Mouse (Mus musculus): ENCODE measurements around the gene Dgkz. TPM values are rescaled to one million over a fixed set of nuclear protein-coding genes. Genes with fewer than 3 reads are reported as not detected.

Gene Dgkz
- polyA plus RNA-seq, 1 experiment from 2014 or later, result 32.7 TPM

- no peak overlapping the region for H3K27ac ChIP-seq (ENCODE audit: low read depth, low read length)
- no peaks in the 10 kb centered on the region for H3K27me3 ChIP-seq (ENCODE audit: control insufficient read depth, insufficient read depth, low read length)
- peaks cover 24% of the 10 kb centered on the region for H3K4me1 ChIP-seq (replicated peaks; ENCODE audit: control insufficient read depth, insufficient read depth, low read length)
- H3K4me2 ChIP-seq (ENCODE audit: low read depth, low read length, severe bottlenecking), result no peak overlapping the region
- no peak overlapping the region for H3K4me3 ChIP-seq (ENCODE audit: low read depth, low read length)
- DNase-seq (ENCODE audit: low spot score) (no peak), ATAC-seq (replicated peaks; ENCODE audit: low FRiP score) (no peak)
- no peaks in the 10 kb centered on the region for H3K36me3 ChIP-seq (ENCODE audit: control insufficient read depth, insufficient read depth, low read length)
- 83% methylated on average over 3 of the region's 3 CpGs for WGBS
- no peaks in the 10 kb centered on the region for H3K9me3 ChIP-seq (ENCODE audit: control insufficient read depth, low read length)
- H3K9ac ChIP-seq (ENCODE audit: low read length), result no peak overlapping the region
Observed at GRCm38 (mm10) chr2:91948792-91949241, 26.8 kb downstream of the Dgkz start.

- WGBS, result 81% methylated on average over 6 of the region's 6 CpGs
- Histone ChIP-seq H3K4me3 (ENCODE audit: low read depth, low read length) (no peak overlapping the region), H3K4me1 (replicated peaks; ENCODE audit: control insufficient read depth, insufficient read depth, low read length) (peaks cover 23% of the 10 kb centered on the region)
Observed at GRCm38 (mm10) chr2:91948151-91948509, 27.5 kb downstream of the Dgkz start.

GRCm38 (mm10) chr2:91947397-91948150 is 28.1 kb downstream of the Dgkz start:
- no peak overlapping the region for H3K4me3 ChIP-seq (ENCODE audit: low read depth, low read length)
- H3K4me1 ChIP-seq (replicated peaks; ENCODE audit: control insufficient read depth, insufficient read depth, low read length), result peaks cover 23% of the 10 kb centered on the region
- no peaks in the 10 kb centered on the region for H3K27me3 ChIP-seq (ENCODE audit: control insufficient read depth, insufficient read depth, low read length)
- H3K9me3 ChIP-seq (ENCODE audit: control insufficient read depth, low read length), result no peaks in the 10 kb centered on the region
- no peak overlapping the region for H3K4me2 ChIP-seq (ENCODE audit: low read depth, low read length, severe bottlenecking)
- H3K27ac ChIP-seq (ENCODE audit: low read depth, low read length), result 0 out of 2 replicates have a peak overlapping the region, but pooled peaks have one; percentile 18
- H3K36me3 ChIP-seq (ENCODE audit: control insufficient read depth, insufficient read depth, low read length), result no peaks in the 10 kb centered on the region
- ATAC-seq (replicated peaks; ENCODE audit: low FRiP score) (no peak), DNase-seq (ENCODE audit: low spot score) (no peak)
- WGBS, result 57% methylated on average over 11 of the region's 11 CpGs
- H3K9ac ChIP-seq (ENCODE audit: low read length), result no peak overlapping the region

More at GRCm38 (mm10) chr2:91948151-91948509, 27.5 kb downstream of the Dgkz start:
- DNase-seq (ENCODE audit: low spot score), result no peak
- Histone ChIP-seq H3K27ac (ENCODE audit: low read depth, low read length) (0 out of 2 replicates have a peak overlapping the region, but pooled peaks have one; percentile 18), H3K9me3 (ENCODE audit: control insufficient read depth, low read length) (no peaks in the 10 kb centered on the region), H3K36me3 (ENCODE audit: control insufficient read depth, insufficient read depth, low read length) (no peaks in the 10 kb centered on the region), H3K9ac (ENCODE audit: low read length) (no peak overlapping the region), H3K4me2 (ENCODE audit: low read depth, low read length, severe bottlenecking) (no peak overlapping the region), H3K27me3 (ENCODE audit: control insufficient read depth, insufficient read depth, low read length) (no peaks in the 10 kb centered on the region)
- ATAC-seq (replicated peaks; ENCODE audit: low FRiP score), result no peak

GRCm38 (mm10) chr2:91946836-91947235 is 28.8 kb downstream of the Dgkz start:
- DNase-seq (ENCODE audit: low spot score) (no peak), ATAC-seq (replicated peaks; ENCODE audit: low FRiP score) (no peak)
- H3K9me3 ChIP-seq (ENCODE audit: control insufficient read depth, low read length), result no peaks in the 10 kb centered on the region
- H3K36me3 ChIP-seq (ENCODE audit: control insufficient read depth, insufficient read depth, low read length), result no peaks in the 10 kb centered on the region
- H3K4me2 ChIP-seq (ENCODE audit: low read depth, low read length, severe bottlenecking), result no peak overlapping the region
- H3K27me3 ChIP-seq (ENCODE audit: control insufficient read depth, insufficient read depth, low read length), result no peaks in the 10 kb centered on the region
- no peak overlapping the region for H3K9ac ChIP-seq (ENCODE audit: low read length)
- 78% methylated on average over 6 of the region's 6 CpGs for WGBS
- peaks cover 23% of the 10 kb centered on the region for H3K4me1 ChIP-seq (replicated peaks; ENCODE audit: control insufficient read depth, insufficient read depth, low read length)
- no peak overlapping the region for H3K27ac ChIP-seq (ENCODE audit: low read depth, low read length)
- no peak overlapping the region for H3K4me3 ChIP-seq (ENCODE audit: low read depth, low read length)

GRCm38 (mm10) chr2:91945483-91945882 is 30.2 kb downstream of the Dgkz start, which contains the start of gene Gm9821:
Gene Gm9821, plus strand, starts transcription at chr2:91945703.
- Histone ChIP-seq H3K27me3 (ENCODE audit: control insufficient read depth, insufficient read depth, low read length) (no peaks in the 10 kb centered on the region), H3K4me1 (replicated peaks; ENCODE audit: control insufficient read depth, insufficient read depth, low read length) (peaks cover 20% of the 10 kb centered on the region), H3K9ac (ENCODE audit: low read length) (no peak within 1 kb of the TSS), H3K4me2 (ENCODE audit: low read depth, low read length, severe bottlenecking) (no peak within 1 kb of the TSS), H3K9me3 (ENCODE audit: control insufficient read depth, low read length) (no peaks in the 10 kb centered on the region), H3K4me3 (ENCODE audit: low read depth, low read length) (no peak within 1 kb of the TSS), H3K36me3 (ENCODE audit: control insufficient read depth, insufficient read depth, low read length) (no peaks in the 10 kb centered on the region), H3K27ac (ENCODE audit: low read depth, low read length) (no peak within 1 kb of the TSS)
- WGBS, result 81% methylated on average over 18 of the region's 18 CpGs
- ATAC-seq (replicated peaks; ENCODE audit: low FRiP score) (no peak), DNase-seq (ENCODE audit: low spot score) (peak; percentile 51)

GRCm38 (mm10) chr2:91944170-91944950 is 31.3 kb downstream of the Dgkz start:
- 49% methylated on average over 13 of the region's 13 CpGs for WGBS
- Histone ChIP-seq H3K4me3 (ENCODE audit: low read depth, low read length) (no peak overlapping the region), H3K27ac (ENCODE audit: low read depth, low read length) (no peak overlapping the region), H3K27me3 (ENCODE audit: control insufficient read depth, insufficient read depth, low read length) (no peaks in the 10 kb centered on the region), H3K36me3 (ENCODE audit: control insufficient read depth, insufficient read depth, low read length) (no peaks in the 10 kb centered on the region), H3K9me3 (ENCODE audit: control insufficient read depth, low read length) (no peaks in the 10 kb centered on the region), H3K9ac (ENCODE audit: low read length) (no peak overlapping the region), H3K4me1 (replicated peaks; ENCODE audit: control insufficient read depth, insufficient read depth, low read length) (peaks cover 10% of the 10 kb centered on the region; the same call in 1 of the 2 replicates), H3K4me2 (ENCODE audit: low read depth, low read length, severe bottlenecking) (no peak overlapping the region)
- peak; percentile 91 for DNase-seq (ENCODE audit: low spot score)
- peak; percentile 66 for ATAC-seq (replicated peaks; ENCODE audit: low FRiP score)

GRCm38 (mm10) chr2:91942356-91942755 is 33.3 kb downstream of the Dgkz start:
- Histone ChIP-seq H3K4me1 (replicated peaks; ENCODE audit: control insufficient read depth, insufficient read depth, low read length) (0 out of 2 replicates have a peak, but pooled peaks cover 3% of the 10 kb centered on the region), H3K4me2 (ENCODE audit: low read depth, low read length, severe bottlenecking) (no peak overlapping the region), H3K9me3 (ENCODE audit: control insufficient read depth, low read length) (no peaks in the 10 kb centered on the region), H3K9ac (ENCODE audit: low read length) (no peak overlapping the region), H3K27me3 (ENCODE audit: control insufficient read depth, insufficient read depth, low read length) (no peaks in the 10 kb centered on the region), H3K27ac (ENCODE audit: low read depth, low read length) (no peak overlapping the region), H3K36me3 (ENCODE audit: control insufficient read depth, insufficient read depth, low read length) (no peaks in the 10 kb centered on the region), H3K4me3 (ENCODE audit: low read depth, low read length) (no peak overlapping the region)
- DNase-seq (ENCODE audit: low spot score) (no peak), ATAC-seq (replicated peaks; ENCODE audit: low FRiP score) (no peak)
- 72% methylated on average over 6 of the region's 6 CpGs for WGBS

- WGBS, result 85% methylated on average over 15 of the region's 15 CpGs
- Histone ChIP-seq H3K4me2 (ENCODE audit: low read depth, low read length, severe bottlenecking) (no peak overlapping the region), H3K36me3 (ENCODE audit: control insufficient read depth, insufficient read depth, low read length) (no peaks in the 10 kb centered on the region)
Observed at GRCm38 (mm10) chr2:91939303-91939935, 36.2 kb downstream of the Dgkz start.

More at GRCm38 (mm10) chr2:91939303-91939935, 36.2 kb downstream of the Dgkz start:
- Histone ChIP-seq H3K27ac (ENCODE audit: low read depth, low read length) (no peak overlapping the region), H3K9ac (ENCODE audit: low read length) (no peak overlapping the region), H3K9me3 (ENCODE audit: control insufficient read depth, low read length) (no peaks in the 10 kb centered on the region), H3K4me1 (replicated peaks; ENCODE audit: control insufficient read depth, insufficient read depth, low read length) (0 out of 2 replicates have a peak, but pooled peaks cover 2% of the 10 kb centered on the region), H3K27me3 (ENCODE audit: control insufficient read depth, insufficient read depth, low read length) (no peaks in the 10 kb centered on the region), H3K4me3 (ENCODE audit: low read depth, low read length) (no peak overlapping the region)
- DNase-seq (ENCODE audit: low spot score) (peak; percentile 48), ATAC-seq (replicated peaks; ENCODE audit: low FRiP score) (no peak)

Data from forebrain, embryonic 11.5 days (tissue).